ENCODE assay signal across 14 mouse cellular contexts in the genomic region with DNA sequence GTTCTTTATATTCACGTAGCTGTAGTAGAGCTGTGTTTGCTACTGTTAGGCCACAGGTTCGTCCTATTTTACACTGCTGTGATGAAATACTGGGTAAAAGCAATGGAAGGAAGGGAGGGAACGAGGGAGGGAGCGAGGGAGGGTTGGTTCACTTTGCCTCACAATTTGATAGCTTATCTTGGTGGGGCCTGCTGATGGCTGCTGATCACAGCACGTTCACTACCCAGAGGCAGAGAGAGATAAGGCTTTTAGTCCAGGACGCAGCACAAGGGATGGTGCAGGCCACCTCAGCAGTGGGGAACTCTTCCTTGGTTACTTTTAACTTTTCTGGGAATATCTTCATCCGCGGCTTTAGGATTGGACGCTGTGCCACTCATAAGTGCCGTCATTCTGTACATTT.
"Had no signal": no experiment of that assay in that cellular context is flagged by ENCODE, and none has a peak within 500 bp of the region (broad histone marks: within the 10 kb centered on the region; RNA-seq: fewer than 3 reads in every experiment).

No protein-coding gene starts in this region.

- H3K4me2 ChIP-seq: limb, embryonic 13.5 days; neural tube, embryonic 15.5 days had no signal

- DNase-seq: kidney, adult 11 months; kidney, postnatal 10 days; kidney, postnatal 4 days; left cerebral cortex, postnatal 4 days; lung, adult 18-20 months; midbrain, embryonic 14.5 days; right cerebral cortex, adult 18-20 months; right cerebral cortex, postnatal 25 days; thymus, postnatal 4 days had no signal

- H3K4me1 ChIP-seq: limb, embryonic 13.5 days had no signal

- H3K27me3 ChIP-seq: limb, embryonic 13.5 days; neural tube, embryonic 15.5 days had no signal

- H3K4me3 ChIP-seq: layer of hippocampus, adult 2 months; limb, embryonic 13.5 days; midbrain, embryonic 10.5 days; myocyte; neural tube, embryonic 15.5 days had no signal

- H3K9me3 ChIP-seq: limb, embryonic 13.5 days; midbrain, embryonic 10.5 days; neural tube, embryonic 15.5 days had no signal

- H3K27ac ChIP-seq: layer of hippocampus, adult 2 months; limb, embryonic 13.5 days; midbrain, embryonic 10.5 days; neural tube, embryonic 15.5 days had no signal

- H3K9ac ChIP-seq: limb, embryonic 13.5 days; neural tube, embryonic 15.5 days had no signal
